Mouse (Mus musculus) neural tube, embryonic 13.5 days (tissue): ENCODE data around the gene Tbpl1. TPM values are rescaled to one million over a fixed set of nuclear protein-coding genes. Genes with fewer than 3 reads are reported as not detected.
A peak's percentile ranks its signal among the peaks of the same experiment; 100 is the strongest.

ENCODE experiments used
- ATAC-seq: fragments of 200-750 bp; cut with Nextera tagmentation; 2 replicates; pipeline ENCODE4 v1.8.0; 2017; ENCODE audit warnings: low read depth, mild to moderate bottlenecking, moderate TSS enrichment, moderate library complexity
- H3K27ac ChIP-seq: fragments of 300-500 bp; sonication (generic); replicated peaks from 2 replicates; pipeline ENCODE4 v1.5.1; 2015; ENCODE audit warnings: moderate library complexity, mild to moderate bottlenecking, inconsistent platforms
- H3K27me3 ChIP-seq: fragments of 300-500 bp; sonication (generic); 2 replicates; pipeline ENCODE4 v1.6.1; 2015; ENCODE audit warnings: mild to moderate bottlenecking, inconsistent platforms
- H3K36me3 ChIP-seq: fragments of 300-500 bp; sonication (generic); 2 replicates; pipeline ENCODE4 v1.6.1; 2015; ENCODE audit warnings: mild to moderate bottlenecking, inconsistent platforms
- H3K4me1 ChIP-seq: fragments of 300-500 bp; sonication (generic); replicated peaks from 2 replicates; pipeline ENCODE4 v1.6.1; 2015; ENCODE audit warnings: inconsistent platforms
- H3K4me2 ChIP-seq: fragments of 300-500 bp; sonication (generic); 2 replicates; pipeline ENCODE4 v1.6.1; 2015; ENCODE audit warnings: inconsistent platforms, mild to moderate bottlenecking, moderate library complexity
- H3K4me3 ChIP-seq: fragments of 300-500 bp; sonication (generic); 2 replicates; pipeline ENCODE4 v1.5.1; 2015; ENCODE audit warnings: mild to moderate bottlenecking, inconsistent platforms
- H3K9ac ChIP-seq: fragments of 300-500 bp; sonication (generic); 2 replicates; pipeline ENCODE4 v1.6.1; 2015; ENCODE audit warnings: moderate library complexity, mild to moderate bottlenecking, inconsistent platforms
- H3K9me3 ChIP-seq: fragments of 300-500 bp; sonication (generic); 2 replicates; pipeline ENCODE4 v1.6.1; 2016; ENCODE audit warnings: inconsistent platforms
- whole genome bisulfite sequencing: fragments of 180-500 bp; shearing (Covaris S2); methylation state at CpG from one replicate; pipeline ENCODE4 v1.1.7; 2015; 5-methylcytosine and 5-hydroxymethylcytosine counted together
- polyA plus RNA-seq: library from polyadenylated mRNA; unstranded; fragments of >200 nt; fragmentation: Nextera tagmentation; extraction: Ambion mirVana; gene quantifications from 2 replicates; pipeline ENCODE4 v1.2.1, GENCODE M21; 2015

Gene Tbpl1
- polyA plus RNA-seq, 1 experiment from 2014 or later, result 101 TPM

GRCm38 (mm10) chr10:22730992-22731271 is 806 bp downstream of the Tbpl1 start:
- H3K27me3 ChIP-seq, result no peaks in the 10 kb centered on the region
- peak overlapping the region; percentile 99 for H3K9ac ChIP-seq
- peaks cover 45% of the 10 kb centered on the region for H3K4me1 ChIP-seq
- no peak for ATAC-seq
- H3K4me3 ChIP-seq, result peak overlapping the region; percentile 98
- H3K36me3 ChIP-seq, result no peaks in the 10 kb centered on the region
- H3K27ac ChIP-seq, result peak overlapping the region; percentile 98
- WGBS, result under 1% methylated on average over 33 of the region's 33 CpGs
- H3K4me2 ChIP-seq, result peak overlapping the region; percentile 79
- no peaks in the 10 kb centered on the region for H3K9me3 ChIP-seq

DNA sequence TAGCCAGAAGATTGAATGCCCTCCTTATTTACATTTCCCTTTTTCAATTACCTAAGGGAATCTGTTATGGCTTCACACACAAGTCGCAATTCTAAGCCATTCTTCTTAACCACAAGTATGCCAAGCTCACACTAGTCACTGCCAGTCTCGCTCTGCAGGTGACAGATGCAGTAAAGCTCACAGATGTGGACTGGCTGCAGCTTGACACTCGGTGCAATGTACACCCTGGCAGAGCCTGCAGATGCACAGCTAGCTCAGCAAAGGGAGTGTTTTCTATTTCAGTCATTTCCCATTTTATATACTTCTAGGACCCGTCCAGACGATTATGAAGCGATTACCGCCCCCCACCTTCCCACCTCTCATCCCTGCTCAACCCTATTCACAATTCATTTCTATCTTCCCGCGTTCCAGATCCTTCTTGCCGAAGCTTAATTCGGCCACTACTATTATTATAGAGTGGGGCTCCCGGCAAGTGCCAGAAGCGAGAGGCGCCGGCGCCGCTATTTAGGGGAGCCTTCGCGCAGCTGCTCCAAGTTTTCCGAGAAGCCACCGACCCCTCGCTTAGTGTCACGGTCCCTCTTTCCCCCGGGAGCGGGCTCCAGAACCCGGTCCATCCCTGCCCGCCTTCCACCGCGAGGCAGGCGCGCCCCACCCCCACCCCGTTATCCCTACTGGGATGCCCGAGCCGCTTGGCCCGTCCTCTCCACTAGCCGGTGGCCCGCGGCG is 1.3 kb downstream of the Tbpl1 start:
- peak overlapping the region; percentile 98 for H3K4me3 ChIP-seq
- H3K27ac ChIP-seq, result peak overlapping the region; percentile 98
- peak overlapping the region; percentile 79 for H3K4me2 ChIP-seq
- H3K36me3 ChIP-seq, result no peaks in the 10 kb centered on the region
- peaks cover 46% of the 10 kb centered on the region for H3K4me1 ChIP-seq
- peak; percentile 86 for ATAC-seq
- WGBS, result under 1% methylated on average over 39 of the region's 39 CpGs
- peak overlapping the region; percentile 99 for H3K9ac ChIP-seq
- no peaks in the 10 kb centered on the region for H3K27me3 ChIP-seq
- no peaks in the 10 kb centered on the region for H3K9me3 ChIP-seq

DNA sequence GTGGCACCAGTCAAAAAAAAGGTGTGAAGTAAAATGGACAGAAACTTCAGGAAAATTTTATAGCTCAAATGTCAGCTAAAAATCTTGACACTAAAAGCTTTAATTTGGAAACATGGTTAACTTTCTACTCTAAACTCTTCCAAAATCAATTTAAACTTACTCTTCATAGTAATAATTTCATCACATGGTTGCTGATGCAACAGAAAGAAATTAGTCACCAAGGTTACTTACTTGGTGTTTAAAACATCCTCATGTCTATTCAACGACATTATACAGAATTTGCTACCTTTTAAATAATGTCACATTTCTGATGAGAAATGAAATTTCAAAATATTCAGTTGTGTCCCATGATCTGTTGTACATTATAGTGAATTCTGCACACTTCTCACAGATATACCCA is 3.5 kb downstream of the Tbpl1 start:
- H3K27ac ChIP-seq, result no peak overlapping the region
- no peak overlapping the region for H3K4me2 ChIP-seq
- no peak for ATAC-seq
- no peak overlapping the region for H3K4me3 ChIP-seq
- H3K36me3 ChIP-seq, result no peaks in the 10 kb centered on the region
- 90% methylated on average over 1 of the region's 1 CpGs for WGBS
- peaks cover 58% of the 10 kb centered on the region for H3K4me1 ChIP-seq
- H3K9ac ChIP-seq, result no peak overlapping the region
- H3K9me3 ChIP-seq, result no peaks in the 10 kb centered on the region
- no peaks in the 10 kb centered on the region for H3K27me3 ChIP-seq

DNA sequence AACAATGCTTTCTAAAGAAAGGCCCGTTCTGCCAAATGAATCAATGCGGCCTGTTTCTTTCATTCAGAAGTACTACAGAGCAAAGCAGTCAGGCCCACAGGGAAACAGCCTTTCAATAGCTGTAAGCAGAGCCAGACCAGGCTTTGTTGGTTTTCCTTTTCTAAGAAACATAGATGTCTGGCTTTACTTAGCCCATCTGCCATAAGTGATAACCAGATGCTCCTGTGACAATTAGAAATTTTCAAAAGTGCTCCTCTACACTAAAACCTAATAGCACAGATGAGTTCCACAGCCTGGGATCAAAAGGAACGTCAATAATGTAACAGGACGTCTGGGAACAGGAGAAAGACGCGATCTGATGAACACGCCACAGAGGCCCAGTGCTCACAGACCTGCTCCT is 5.4 kb downstream of the Tbpl1 start:
- Histone ChIP-seq H3K4me1 (peaks cover 59% of the 10 kb centered on the region), H3K9me3 (no peaks in the 10 kb centered on the region), H3K27me3 (no peaks in the 10 kb centered on the region), H3K4me3 (no peak overlapping the region), H3K9ac (no peak overlapping the region), H3K36me3 (no peaks in the 10 kb centered on the region), H3K4me2 (no peak overlapping the region), H3K27ac (peak overlapping the region; percentile 33)
- 49% methylated on average over 7 of the region's 7 CpGs for WGBS
- ATAC-seq, result no peak

- H3K4me2 ChIP-seq, result no peak overlapping the region
- no peak for ATAC-seq
- 76% methylated on average over 4 of the region's 4 CpGs for WGBS
- no peak overlapping the region for H3K4me3 ChIP-seq
- H3K4me1 ChIP-seq, result peaks cover 57% of the 10 kb centered on the region
- no peak overlapping the region for H3K9ac ChIP-seq
- H3K27ac ChIP-seq, result no peak overlapping the region
- no peaks in the 10 kb centered on the region for H3K36me3 ChIP-seq
- H3K27me3 ChIP-seq, result no peaks in the 10 kb centered on the region
- no peaks in the 10 kb centered on the region for H3K9me3 ChIP-seq
Observed at GRCm38 (mm10) chr10:22725166-22725565, 6.6 kb downstream of the Tbpl1 start.

DNA sequence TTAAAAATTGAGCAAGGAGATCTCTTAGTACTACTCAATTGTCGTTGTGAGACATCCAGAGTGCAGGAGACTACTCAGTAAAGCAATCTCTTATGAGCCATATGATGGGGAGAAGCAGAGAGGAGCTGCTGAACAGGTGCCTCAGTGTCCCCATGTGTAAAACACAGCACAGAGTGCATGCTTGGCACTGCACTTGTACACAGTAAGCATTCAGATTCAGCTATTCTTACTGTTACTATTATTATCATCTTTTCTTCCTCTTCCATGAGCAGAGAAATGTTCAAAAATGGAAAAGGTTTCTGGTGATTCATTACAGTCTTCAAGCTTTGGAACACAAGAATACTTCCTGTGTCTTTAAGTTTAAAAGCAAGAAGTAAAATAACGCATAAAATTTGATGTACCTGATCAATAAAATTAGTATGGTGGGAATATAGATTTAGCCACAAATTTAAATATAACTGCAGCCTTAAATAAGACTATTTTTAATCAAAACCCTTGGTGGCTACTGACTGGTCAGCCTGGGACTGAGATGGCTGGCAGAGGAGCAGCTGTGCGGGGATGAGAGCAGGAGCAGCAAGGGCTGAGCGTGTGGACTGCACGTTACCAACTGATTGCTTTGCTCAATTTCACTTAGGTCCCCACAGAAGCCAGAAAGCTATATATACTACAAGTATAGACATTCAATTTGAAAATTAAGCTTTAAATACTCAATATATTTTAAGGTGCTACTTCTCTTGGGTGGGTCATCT is 10.8 kb downstream of the Tbpl1 start:
- ATAC-seq, result no peak
- H3K4me1 ChIP-seq, result peaks cover 26% of the 10 kb centered on the region
- H3K27ac ChIP-seq, result no peak overlapping the region
- no peak overlapping the region for H3K4me3 ChIP-seq
- H3K36me3 ChIP-seq, result no peaks in the 10 kb centered on the region
- H3K4me2 ChIP-seq, result no peak overlapping the region
- H3K9me3 ChIP-seq, result no peaks in the 10 kb centered on the region
- H3K9ac ChIP-seq, result no peak overlapping the region
- H3K27me3 ChIP-seq, result no peaks in the 10 kb centered on the region
- 80% methylated on average over 5 of the region's 5 CpGs for WGBS

DNA sequence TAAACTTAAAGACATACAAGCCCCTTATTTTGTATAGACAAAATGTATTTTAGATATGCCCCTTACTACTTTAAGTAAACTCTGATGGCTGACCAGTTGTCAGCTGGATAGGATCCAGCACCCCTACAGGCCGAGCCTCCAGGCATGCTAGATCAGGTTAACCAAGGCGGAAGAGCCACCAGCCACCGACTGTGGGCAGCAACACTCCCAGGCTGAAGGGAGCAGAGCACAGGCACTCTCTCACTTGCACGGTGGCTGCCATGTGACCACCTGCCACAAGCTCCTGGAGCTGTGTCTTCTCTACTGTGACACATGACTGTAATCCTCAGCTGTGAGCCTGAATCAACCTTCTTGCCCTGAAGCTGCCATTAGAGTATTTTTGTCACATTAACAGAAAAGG is 13.3 kb downstream of the Tbpl1 start:
- Histone ChIP-seq H3K36me3 (no peaks in the 10 kb centered on the region), H3K4me3 (no peak overlapping the region), H3K27me3 (no peaks in the 10 kb centered on the region), H3K4me1 (peaks cover 12% of the 10 kb centered on the region), H3K9me3 (no peaks in the 10 kb centered on the region), H3K9ac (no peak overlapping the region), H3K4me2 (no peak overlapping the region), H3K27ac (no peak overlapping the region)
- 43% methylated on average over 4 of the region's 4 CpGs for WGBS
- ATAC-seq, result no peak

DNA sequence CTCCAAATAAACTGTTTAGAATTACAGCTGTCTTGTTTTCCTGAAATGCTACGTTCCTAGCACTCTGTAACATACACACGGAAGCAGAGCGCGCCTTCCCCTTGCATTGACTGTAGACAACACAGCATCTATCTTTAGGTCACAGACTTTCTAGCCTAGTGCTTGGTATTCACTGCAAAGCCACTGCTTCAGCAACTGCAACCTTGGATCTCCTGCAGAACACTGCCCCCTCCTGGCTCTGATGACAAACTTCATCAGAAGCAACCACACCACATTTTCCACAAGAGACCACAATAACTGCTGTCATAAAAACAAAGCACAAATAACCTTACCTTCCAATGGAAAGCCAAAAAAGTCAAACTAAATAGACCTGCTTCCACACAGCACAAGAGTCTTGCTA is 17.2 kb downstream of the Tbpl1 start:
- Histone ChIP-seq H3K9me3 (no peaks in the 10 kb centered on the region), H3K36me3 (peaks cover 13% of the 10 kb centered on the region), H3K27me3 (no peaks in the 10 kb centered on the region), H3K27ac (no peak overlapping the region), H3K4me2 (no peak overlapping the region), H3K4me1 (peaks cover 5% of the 10 kb centered on the region), H3K9ac (no peak overlapping the region), H3K4me3 (no peak overlapping the region)
- peak; percentile 79 for ATAC-seq
- WGBS, result 77% methylated on average over 4 of the region's 4 CpGs

GRCm38 (mm10) chr10:22712955-22713354 is 18.8 kb downstream of the Tbpl1 start:
- H3K9me3 ChIP-seq, result no peaks in the 10 kb centered on the region
- no peaks in the 10 kb centered on the region for H3K4me1 ChIP-seq
- ATAC-seq, result no peak
- H3K4me2 ChIP-seq, result no peak overlapping the region
- no peaks in the 10 kb centered on the region for H3K27me3 ChIP-seq
- no peak overlapping the region for H3K27ac ChIP-seq
- no peak overlapping the region for H3K4me3 ChIP-seq
- peaks cover 28% of the 10 kb centered on the region for H3K36me3 ChIP-seq
- H3K9ac ChIP-seq, result no peak overlapping the region
- WGBS, result 84% methylated on average over 2 of the region's 2 CpGs

DNA sequence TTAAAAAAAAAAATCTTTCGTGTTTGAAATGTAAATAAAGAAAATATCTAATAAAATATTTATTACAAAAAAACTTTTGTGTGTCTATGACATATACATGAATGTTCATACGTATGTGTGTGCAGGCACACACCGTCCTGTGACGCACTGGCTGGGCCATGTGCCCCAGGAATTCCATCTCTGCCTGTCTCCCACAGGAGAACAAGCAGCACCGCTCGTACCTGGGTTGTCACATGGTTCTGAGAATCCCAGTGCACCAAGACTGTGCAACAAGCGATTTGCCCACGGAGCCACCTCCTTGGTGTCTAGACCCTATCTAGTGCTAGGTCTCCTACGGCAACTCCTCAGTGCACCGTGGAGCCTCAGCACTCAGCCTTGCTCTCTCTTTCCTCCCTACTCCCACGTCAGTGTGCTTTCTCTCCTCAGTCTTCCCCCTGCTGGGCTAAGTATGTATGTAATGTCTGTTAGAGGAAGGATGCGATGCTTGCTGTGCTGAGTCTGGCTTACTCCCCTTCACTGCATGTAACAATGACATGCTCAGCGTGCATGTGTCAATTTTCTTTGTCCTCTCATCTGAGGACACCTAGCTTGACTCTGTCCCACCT is 21.5 kb downstream of the Tbpl1 start:
- peaks cover 54% of the 10 kb centered on the region for H3K36me3 ChIP-seq
- H3K9ac ChIP-seq, result no peak overlapping the region
- ATAC-seq, result no peak
- 80% methylated on average over 13 of the region's 13 CpGs for WGBS
- H3K4me2 ChIP-seq, result no peak overlapping the region
- no peak overlapping the region for H3K27ac ChIP-seq
- no peaks in the 10 kb centered on the region for H3K27me3 ChIP-seq
- no peaks in the 10 kb centered on the region for H3K9me3 ChIP-seq
- no peak overlapping the region for H3K4me3 ChIP-seq
- no peaks in the 10 kb centered on the region for H3K4me1 ChIP-seq

GRCm38 (mm10) chr10:22708190-22708843 is 23.4 kb downstream of the Tbpl1 start:
- WGBS, result 94% methylated on average over 7 of the region's 7 CpGs
- Histone ChIP-seq H3K9ac (no peak overlapping the region), H3K4me3 (no peak overlapping the region), H3K4me2 (no peak overlapping the region), H3K36me3 (peaks cover 67% of the 10 kb centered on the region), H3K27me3 (no peaks in the 10 kb centered on the region), H3K27ac (no peak overlapping the region), H3K9me3 (no peaks in the 10 kb centered on the region), H3K4me1 (no peaks in the 10 kb centered on the region)
- ATAC-seq, result no peak

DNA sequence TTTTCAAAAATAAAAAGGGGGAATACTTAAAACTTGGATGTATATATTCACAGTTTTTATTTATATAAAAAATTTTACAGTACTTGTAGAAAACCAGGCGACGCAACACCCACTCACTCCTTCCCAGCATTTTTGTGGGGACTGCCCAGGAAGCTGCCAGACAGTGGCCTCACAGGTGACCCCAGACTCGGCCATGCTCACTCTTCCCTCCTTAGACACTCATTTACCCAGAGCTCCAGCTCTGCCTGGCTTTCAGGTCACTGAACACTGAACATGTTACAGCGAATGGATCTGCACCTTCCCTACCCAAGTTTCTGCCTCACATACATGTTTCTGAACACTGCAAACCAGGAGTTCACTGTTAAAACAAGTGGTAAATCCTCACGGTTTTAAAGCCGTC is 27.9 kb downstream of the Tbpl1 start:
- Histone ChIP-seq H3K4me1 (no peaks in the 10 kb centered on the region), H3K27ac (no peak overlapping the region), H3K9ac (no peak overlapping the region), H3K27me3 (no peaks in the 10 kb centered on the region), H3K4me2 (no peak overlapping the region), H3K36me3 (peaks cover 62% of the 10 kb centered on the region), H3K4me3 (no peak overlapping the region), H3K9me3 (no peaks in the 10 kb centered on the region)
- WGBS, result 90% methylated on average over 6 of the region's 6 CpGs
- ATAC-seq, result no peak
